Mouse (Mus musculus) T-cell, adult 2 months (primary cell): ENCODE measurements at regions not wholly inside any gene's neighbourhood (a gene's known extent, or its start where the extent isn't known, plus 50 kb on each side); places are given as distances from the start of the nearest gene placed in this dataset.

ENCODE experiments used
- DNase-seq: peaks from one replicate; pipeline ENCODE4 v3.0.0; 2022; ENCODE audit warnings: low spot score

DNA sequence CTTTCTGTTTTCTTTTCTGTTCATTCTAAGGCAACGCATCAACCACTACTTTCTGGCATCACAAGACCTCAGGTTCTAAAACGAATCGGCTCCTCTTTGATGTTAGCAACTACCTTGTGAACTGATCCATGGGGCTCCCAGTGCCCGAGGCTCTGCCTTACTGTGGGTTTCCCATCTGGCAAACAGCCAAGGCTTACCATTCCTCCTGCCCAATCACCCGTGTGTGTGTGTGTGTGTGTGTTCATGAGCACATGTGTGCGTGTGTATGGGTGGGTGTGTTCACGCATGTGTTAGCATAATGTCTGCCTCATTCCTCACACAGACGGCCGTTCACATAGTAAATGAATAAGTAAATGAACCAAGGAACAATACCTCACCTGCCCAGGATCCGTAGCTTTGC lies 138.3 kb upstream of the Lpp start:
- no peak for DNase-seq

- DNase-seq: no peak
Observed at GRCm38 (mm10) chr16:24254590-24254989, 138.7 kb upstream of the Lpp start.

DNA sequence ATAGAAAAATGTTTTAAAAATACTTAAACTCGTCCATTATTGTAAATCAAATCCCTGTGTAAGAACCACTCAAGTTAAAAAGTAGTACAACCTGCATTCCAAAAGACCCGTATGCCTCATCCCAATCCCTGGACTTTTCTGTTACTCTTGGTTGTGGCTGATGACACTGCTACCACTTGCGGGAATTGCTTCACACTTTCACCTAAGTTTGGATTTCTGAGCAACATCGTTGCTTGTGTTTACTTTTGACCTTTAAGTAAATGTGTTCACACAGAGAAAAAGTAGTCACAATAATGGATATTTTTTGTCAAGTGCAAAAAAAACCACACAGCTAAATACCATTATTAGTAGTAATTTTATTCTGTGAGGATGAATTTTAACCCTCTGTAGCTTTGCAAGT lies 139.2 kb upstream of the Lpp start:
- DNase-seq: no peak

- no peak for DNase-seq
Observed at GRCm38 (mm10) chr16:24247291-24247690, 146.0 kb upstream of the Lpp start.

GRCm38 (mm10) chr16:24238075-24238555 lies 155.2 kb upstream of the Lpp start:
- no peak for DNase-seq

DNA sequence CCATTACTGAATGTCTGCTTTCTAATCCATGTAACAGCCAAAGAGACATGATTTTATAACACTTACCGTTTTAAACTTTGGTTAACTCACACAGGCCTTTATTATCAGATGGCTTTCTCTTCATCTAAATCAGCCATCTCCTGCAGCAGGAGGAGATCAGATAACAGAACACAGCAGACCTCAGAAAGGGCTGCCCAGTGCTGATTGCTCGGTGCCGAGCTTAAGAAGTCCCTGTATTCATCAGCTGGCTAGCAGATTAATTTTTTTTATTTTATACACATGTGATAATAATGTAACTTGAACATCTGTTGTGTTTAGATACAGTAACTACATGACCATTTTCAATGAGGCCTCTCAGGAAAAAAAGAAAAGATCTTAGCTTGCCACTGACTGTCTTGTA lies 155.9 kb upstream of the Lpp start:
- DNase-seq: no peak

GRCm38 (mm10) chr16:24237013-24237412 lies 156.3 kb upstream of the Lpp start:
- DNase-seq: no peak

GRCm38 (mm10) chr16:24236511-24236910 lies 156.8 kb upstream of the Lpp start:
- no peak for DNase-seq

- no peak for DNase-seq
Observed at GRCm38 (mm10) chr16:24234795-24235194, 158.5 kb upstream of the Lpp start.

DNA sequence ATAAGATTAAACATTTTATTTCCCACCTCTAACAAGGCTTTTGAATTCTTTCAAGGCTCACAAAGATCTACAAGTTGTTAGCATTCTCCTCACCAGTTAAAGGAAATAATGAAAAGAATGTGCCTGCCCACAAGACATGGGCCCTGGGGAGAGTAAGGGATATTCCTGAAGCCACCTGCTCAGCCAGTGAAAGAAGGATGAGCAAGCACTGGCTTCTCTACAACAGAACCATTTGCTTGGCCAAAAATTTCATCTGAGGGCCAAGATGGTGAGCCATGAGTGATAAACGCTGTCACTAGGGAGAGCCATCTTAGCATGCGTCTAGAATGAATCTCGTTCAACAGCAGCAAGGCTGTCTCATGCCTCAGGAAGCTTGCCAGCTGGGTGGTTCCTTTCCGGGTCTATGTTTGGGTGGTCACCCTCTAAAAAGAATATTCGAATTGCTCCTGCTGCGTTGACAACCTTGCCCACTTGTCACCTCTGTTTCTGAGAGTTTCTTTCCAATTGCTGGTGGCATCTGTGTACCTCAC lies 161.2 kb upstream of the Lpp start:
- no peak for DNase-seq

DNA sequence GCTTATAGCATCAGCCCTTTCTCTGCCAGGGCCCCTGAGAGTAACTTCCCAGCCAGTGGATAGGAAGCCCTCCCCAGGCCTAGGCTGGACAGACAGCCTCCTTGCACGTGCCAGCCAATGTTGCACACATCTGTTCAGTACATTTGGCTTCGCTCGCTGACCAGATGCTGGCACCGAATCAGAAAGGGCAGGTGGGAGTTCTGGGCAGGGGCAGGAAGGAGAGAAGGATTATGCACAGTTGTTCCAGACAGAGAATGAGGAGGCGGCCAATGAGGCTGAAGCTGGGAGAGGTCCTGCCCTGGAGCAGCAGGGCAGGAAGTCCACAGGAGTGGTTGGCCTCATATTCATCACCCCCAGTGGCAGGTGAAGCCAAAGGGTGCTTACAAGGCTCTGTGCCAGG lies 161.8 kb upstream of the Lpp start:
- DNase-seq: no peak

DNA sequence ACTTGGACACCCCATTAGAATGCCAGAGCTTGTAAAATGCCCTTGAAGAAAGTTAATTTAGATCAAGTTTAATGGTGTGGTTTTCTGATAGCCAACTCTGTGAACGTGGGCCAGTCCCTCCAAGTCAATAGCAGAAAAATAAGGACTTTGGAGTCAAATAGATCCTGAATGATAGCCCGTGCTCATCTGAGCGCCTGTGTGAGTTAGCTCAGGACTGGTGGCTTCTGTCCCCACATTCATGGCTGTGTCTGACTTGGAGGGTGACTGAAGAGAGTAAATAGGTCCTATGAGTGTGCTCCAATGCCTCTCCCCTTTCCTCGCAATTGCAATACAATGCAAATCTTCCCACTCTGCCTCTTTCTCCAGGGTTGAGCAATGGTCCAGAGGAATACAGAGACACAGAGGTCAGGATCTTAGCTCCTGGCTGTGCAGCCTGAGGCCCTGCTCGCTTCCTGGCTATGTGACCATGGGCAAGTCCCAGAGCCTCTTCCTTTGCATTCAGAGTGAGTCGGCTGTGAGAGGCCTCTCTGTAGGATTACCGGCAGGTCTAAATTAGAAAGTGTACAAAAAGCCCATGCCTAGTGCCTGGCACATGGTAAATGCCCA lies 164.2 kb upstream of the Lpp start:
- DNase-seq: no peak

- DNase-seq: no peak
Observed at GRCm38 (mm10) chr16:24225897-24226296, 167.4 kb upstream of the Lpp start.

DNA sequence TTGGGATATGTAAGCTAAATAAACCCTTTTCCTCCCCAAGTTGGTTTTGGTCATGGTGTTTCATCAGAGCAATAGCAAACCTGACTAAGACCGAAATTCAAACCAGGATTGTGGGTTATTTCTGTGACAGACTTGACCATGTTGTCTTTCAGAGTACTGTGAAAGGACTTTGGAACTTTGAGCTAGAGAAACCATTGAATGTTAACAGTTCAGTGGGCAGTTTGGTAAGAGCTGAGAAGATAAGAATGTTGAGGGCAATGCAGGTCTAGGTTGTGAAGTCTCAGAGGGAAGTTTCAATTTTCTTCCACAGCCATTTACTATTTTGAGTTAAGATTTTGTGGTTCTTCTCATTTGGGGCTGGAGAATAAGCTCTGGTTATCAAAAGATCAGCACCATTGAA lies 168.2 kb upstream of the Lpp start:
- DNase-seq: no peak

DNA sequence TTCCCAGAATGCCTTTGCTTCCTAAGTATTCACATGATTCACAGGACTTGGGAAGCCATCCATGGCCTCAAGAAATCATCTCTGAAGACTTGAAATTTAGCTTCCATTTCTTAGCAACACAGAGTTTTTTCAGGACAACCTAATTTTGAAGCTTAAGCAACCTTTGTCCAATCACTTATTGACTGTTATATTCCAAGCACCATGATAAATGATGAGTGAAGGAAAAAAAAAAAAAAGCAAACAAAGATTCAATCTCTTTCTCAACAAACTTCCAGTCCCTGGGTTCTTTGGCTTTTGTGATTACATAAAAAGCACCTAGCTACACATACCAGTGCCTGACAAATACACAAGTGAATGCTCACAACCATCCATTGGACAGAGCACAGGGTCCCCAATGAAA lies 169.4 kb upstream of the Lpp start:
- no peak for DNase-seq

DNA sequence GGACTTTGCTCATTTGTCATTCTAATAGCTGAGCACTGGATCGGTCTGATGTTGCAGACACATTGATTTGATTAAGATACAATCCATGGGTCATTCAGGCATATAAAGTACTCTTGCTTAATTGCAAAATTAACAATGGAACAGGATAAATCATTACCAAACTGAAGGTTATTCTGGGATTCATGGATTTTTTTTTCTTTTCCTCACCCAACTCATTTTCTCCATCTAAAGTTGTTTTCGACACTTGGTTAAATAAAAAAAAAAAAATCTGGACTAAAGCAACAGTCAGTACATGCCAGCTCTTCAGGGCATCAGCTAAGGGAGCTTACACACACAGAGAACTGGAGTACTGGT lies 169.8 kb upstream of the Lpp start:
- DNase-seq: no peak

DNA sequence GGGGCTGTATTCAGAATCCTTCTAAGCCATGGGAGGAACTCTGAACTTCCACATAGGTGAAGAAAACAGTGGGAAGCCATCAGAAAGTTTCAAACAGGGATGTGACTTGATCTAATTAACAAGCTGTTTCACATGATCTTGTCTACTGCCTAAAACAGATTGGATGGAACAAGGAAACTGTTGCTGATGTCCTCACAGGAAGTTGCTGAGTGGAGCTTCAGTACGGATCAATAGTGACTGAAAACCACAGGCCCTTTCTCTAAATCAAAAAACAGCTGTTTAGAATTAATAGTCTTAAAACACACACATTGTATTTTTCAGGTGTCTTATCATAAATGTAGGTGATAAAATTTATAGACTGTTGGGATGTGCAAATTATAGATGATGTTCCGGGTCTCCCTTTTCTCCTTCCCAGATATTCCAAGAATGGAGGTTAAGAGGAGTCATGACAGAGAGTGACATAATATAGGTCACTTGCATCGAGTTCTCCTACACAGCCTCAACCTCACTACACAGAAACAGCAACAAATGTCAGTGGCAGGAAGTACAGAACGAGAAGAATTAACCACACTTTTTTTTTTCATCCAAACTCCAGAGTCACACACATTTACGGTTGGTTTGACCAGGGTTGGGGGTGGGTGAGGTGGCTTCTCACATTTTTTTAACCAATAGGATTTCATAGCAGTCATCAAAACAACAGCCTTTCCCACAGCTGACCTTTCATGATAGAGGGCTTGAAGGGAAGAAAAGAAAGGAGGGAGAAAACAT lies 170.4 kb upstream of the Lpp start:
- peak; percentile 43 for DNase-seq

DNA sequence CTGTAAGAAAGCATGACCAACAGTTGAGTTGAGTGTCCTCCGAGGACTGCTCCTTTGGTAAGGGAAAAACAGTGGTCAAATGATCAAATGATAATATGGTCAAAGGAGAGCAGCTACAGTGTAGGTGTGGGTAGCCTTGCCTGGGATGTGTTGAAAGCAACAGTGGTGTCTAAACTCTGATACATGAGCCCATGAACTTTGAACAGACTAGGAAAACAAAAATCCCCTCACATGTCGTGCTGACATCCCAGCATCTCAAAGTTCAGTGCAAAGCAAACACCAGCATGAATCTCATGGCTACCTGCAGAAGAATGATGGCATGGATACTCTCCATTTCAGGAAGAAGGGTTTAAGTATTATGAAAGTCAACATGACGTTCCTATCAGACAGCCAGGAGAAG lies 171.3 kb upstream of the Lpp start:
- no peak for DNase-seq

GRCm38 (mm10) chr16:24220613-24221012 lies 172.7 kb upstream of the Lpp start:
- DNase-seq: no peak

DNA sequence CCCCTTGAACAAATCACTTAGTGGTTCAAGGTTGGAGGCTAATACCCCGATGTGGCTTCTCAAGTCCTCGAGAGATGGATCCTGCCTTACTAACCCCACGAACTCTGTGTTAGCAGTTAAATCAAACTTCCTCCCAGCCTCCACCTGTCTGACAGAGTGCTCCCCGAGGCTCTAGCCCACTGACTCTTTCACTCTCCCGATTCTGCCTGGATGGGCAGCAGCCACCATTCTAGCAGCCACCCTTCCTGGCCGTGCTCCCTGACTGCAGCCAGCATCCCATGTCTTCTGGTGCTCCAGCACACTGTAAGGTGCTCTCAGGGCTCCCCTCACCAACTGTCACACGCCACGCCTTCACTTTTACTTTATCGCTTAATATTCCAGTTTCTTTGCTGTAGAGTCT lies 173.6 kb upstream of the Lpp start:
- DNase-seq: no peak

GRCm38 (mm10) chr16:24218850-24219185 lies 174.5 kb upstream of the Lpp start:
- DNase-seq: no peak

DNA sequence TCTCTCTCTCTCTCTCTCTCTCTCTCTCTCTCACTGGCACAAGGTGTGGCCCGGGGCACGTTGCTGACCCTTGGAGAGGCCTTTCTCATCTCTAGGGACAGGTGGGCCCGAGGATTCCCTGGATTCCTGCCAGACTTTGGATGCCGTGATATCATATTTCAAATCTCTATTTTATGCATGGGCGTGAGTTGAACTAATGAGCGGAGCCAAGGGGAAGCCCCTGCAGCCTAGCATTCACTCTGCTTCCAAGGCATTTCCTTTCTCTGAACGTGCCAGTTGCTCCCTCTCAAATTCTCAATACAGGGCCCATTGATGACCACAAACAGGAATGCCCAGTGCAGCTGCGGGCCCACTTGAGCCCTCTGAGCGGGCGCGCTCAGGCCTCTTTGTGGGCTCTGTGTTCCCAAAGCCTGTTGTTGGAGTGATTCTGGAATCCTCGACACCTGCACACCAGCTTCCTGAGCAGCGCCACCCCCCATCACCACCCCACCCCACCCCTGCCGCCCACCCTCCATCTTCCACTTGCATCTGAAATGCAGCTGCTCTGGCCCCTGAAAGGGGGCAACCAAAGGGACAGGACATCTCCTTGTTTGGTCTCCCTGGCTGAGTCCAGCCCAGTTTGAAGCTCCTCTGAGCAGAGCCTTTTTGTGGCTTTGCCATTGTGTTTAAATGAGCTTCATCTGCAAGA lies 175.0 kb upstream of the Lpp start:
- no peak for DNase-seq

DNA sequence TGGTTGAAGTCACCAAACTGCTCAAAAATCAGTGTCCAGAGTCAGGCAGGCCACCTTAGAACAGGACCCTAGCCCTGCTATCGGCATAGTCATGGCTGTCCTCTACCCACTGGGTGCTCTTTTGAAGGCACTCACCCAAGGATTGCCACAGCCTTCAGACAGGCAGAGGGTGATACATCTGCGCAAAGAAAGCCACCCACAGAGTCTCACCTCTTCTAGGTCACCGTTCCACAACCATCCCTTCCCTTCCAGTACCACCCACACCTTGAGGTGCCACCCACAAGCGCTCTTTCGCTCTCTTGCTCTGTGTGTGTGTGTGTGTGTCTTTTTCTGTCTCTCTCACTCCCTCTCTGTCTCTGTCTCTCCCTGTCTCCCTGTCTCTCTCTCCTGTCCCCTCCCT lies 176.5 kb upstream of the Lpp start:
- DNase-seq: peak; percentile 24
